15 mouse cellular contexts compared by ENCODE assay signal in the genomic region with DNA sequence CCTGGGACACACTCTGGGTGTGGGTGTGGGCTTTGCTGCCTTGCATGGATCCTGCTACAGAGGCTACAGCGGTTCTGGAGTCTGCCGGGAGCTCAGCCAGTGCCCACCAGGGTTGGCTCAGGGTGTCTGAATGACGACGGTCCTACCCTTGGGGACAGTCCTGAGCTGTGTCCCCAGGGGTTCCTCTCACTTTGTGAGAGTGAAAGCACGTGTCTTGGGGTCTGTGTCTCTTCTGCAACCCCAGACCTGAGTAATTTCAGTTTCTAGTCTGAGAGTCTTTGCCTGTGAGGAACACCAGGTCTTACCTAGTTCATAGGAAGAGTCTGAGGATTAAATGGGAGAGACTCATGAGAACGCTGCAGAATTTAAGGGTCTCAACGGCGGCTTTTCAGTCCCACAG.
"Had no signal": no experiment of that assay in that cellular context is flagged by ENCODE, and none has a peak within 500 bp of the region (broad histone marks: within the 10 kb centered on the region; RNA-seq: fewer than 3 reads in every experiment).

No protein-coding gene starts in this region.

- H3K4me3 ChIP-seq: liver, embryonic 15.5 days; lung, embryonic 15.5 days; megakaryocyte, embryonic 14.5 days; midbrain, embryonic 13.5 days; neural tube, embryonic 12.5 days had no signal

- H3K9ac ChIP-seq: liver, embryonic 15.5 days; liver, postnatal 0 days; lung, embryonic 15.5 days; midbrain, embryonic 13.5 days; neural tube, embryonic 12.5 days had no signal

- H3K9me3 ChIP-seq: liver, embryonic 15.5 days; lung, embryonic 15.5 days; megakaryocyte, embryonic 14.5 days; midbrain, embryonic 13.5 days; neural tube, embryonic 12.5 days had no signal

- H3K27ac ChIP-seq: liver, embryonic 15.5 days; lung, embryonic 15.5 days; macrophage; midbrain, embryonic 13.5 days; neural tube, embryonic 12.5 days had no signal

- H3K4me1 ChIP-seq: midbrain, embryonic 13.5 days; neural tube, embryonic 12.5 days had no signal

- DNase-seq: liver, postnatal 0 days; lung, adult 2 months; lung, postnatal 14 days; lung, postnatal 36 days; right cerebral cortex, postnatal 14 days; thymus, adult 18-20 months; thymus, postnatal 14 days; thymus, postnatal 36 days had no signal

- H3K36me3 ChIP-seq: liver, embryonic 15.5 days; lung, embryonic 15.5 days; midbrain, embryonic 13.5 days; neural tube, embryonic 12.5 days had no signal

- H3K27me3 ChIP-seq: liver, embryonic 15.5 days; lung, embryonic 15.5 days; megakaryocyte, embryonic 14.5 days; midbrain, embryonic 13.5 days; neural tube, embryonic 12.5 days had no signal

- H3K4me2 ChIP-seq: liver, embryonic 15.5 days; lung, embryonic 15.5 days; midbrain, embryonic 11.5 days; midbrain, embryonic 13.5 days; neural tube, embryonic 12.5 days had no signal
